Mouse (Mus musculus): ENCODE measurements around the gene Wdr25. TPM values are rescaled to one million over a fixed set of nuclear protein-coding genes. Genes with fewer than 3 reads are reported as not detected.
A peak's percentile ranks its signal among the peaks of the same experiment; 100 is the strongest.
"Not testable (repeated sequence)": the region's sequence is repeated elsewhere in the genome, so short reads cannot be mapped to it uniquely, and the experiment has no call there.

Gene Wdr25
- 8.7 and 12.4 TPM in 2 replicates for total RNA-seq (2012; rRNA removed)
- total RNA-seq (2014; rRNA removed), result 8.3 and 11.0 TPM in 2 replicates
- 10.8 and 17.8 TPM in 2 replicates for polyA plus RNA-seq (2012; ENCODE audit: insufficient read length, low read depth)

DNA sequence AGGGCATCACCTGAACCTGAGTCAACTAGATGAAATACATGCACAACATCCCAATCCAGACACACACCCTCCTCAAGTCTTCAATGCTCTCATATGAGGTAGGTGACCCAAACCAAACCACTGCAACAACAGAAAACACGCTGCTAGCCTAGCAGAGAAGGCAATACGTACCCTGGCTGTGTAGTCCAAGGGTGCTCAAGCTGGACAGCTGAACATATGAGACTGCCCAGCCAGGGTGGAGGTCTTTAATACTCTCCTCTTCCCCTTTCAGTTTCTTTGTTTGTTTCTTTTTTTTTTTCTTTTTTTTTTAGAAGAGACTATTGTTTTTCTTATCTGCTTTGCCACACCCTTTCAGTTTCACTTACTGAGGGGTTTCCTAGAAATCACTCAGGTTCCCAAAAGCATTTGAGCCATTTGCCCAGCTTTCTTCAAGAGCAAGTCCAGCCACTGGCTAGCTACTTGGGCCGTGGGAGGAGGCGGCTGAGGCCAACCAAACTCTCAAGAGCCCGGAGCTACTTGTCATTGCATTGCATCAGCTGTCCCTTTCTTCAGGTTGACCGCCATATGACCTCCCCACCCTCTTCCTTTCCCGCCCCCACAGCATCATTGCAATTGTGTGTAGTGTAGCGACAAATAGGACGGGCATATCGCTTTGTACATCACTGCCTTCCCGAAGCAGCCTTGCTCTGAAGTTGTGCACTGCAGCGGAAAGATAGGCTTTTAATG lies at the start of gene Wdr25:
TSS of gene Wdr25 (plus strand) at position 643 of the 726 bp plus-strand sequence.
- H3K9me3 ChIP-seq (replicated peaks; ENCODE audit: low read length), result no peaks in the 10 kb centered on the region
- no peaks in the 10 kb centered on the region for H3K27me3 ChIP-seq (replicated peaks)
- H3K36me3 ChIP-seq (replicated peaks in 1 of 2; ENCODE audit: control insufficient read depth in 1 of 2, insufficient read depth in 1 of 2, low read length in 1 of 2), result peaks cover 30 to 54% of the 10 kb centered on the region in 2 experiments
- in situ Hi-C loops (cut with MboI; ENCODE audit: low pct_ligation_motif_present, low pct_unique_long_range_greater_than_20kb, low sequenced_read_pairs), result loop anchor here (10.0 kb wide), 2 partner anchors 128 to 1482 kb away; no protein-coding TSS in a partner anchor
- H3K4me2 ChIP-seq (ENCODE audit: insufficient read depth, low read depth, poor library complexity, severe bottlenecking), result peak within 1 kb of the TSS; percentile 91
- dilution Hi-C loops (cut with MboI; ENCODE audit: extremely low pct_ligation_motif_present, extremely low pct_unique_long_range_greater_than_20kb, low sequenced_read_pairs), result no loop called here
- TF ChIP-seq MXI1 (IDR thresholded peaks at IDR 0.05; ENCODE audit: low read depth, low read length) (no peak), MYC (IDR thresholded peaks at IDR 0.05; ENCODE audit: low read depth, low read length) (no peak), ZNF384 (IDR thresholded peaks at IDR 0.05; ENCODE audit: low read depth, low read length) (peak; percentile 47; the same call in 1 of the 2 replicates), NRF1 (IDR thresholded peaks at IDR 0.05; ENCODE audit: low read depth, low read length) (no peak), RAD21 (IDR thresholded peaks at IDR 0.05; ENCODE audit: low read depth, low read length) (no peak), SMC3 (IDR thresholded peaks at IDR 0.05; ENCODE audit: low read depth, low read length) (no peak), ETS1 (conservative IDR thresholded peaks at IDR 0.05; ENCODE audit: low read depth, low read length) (no peak)
- H3K9ac ChIP-seq (ENCODE audit: insufficient read depth, low read depth), result peak within 1 kb of the TSS; percentile 86
- peaks cover 35% of the 10 kb centered on the region for H3K79me2 ChIP-seq (replicated peaks; ENCODE audit: control insufficient read depth, extremely low read depth, insufficient read depth, poor library complexity, severe bottlenecking)
- DNase-seq (ENCODE audit: extremely low read depth), result peak; percentile 46
- H3K4me3 ChIP-seq (replicated peaks in 1 of 3; ENCODE audit: low read depth in 2 of 3, low read length in 2 of 3, poor library complexity in 1 of 3), result peak within 1 kb of the TSS; percentile 92 to 99 (median 93)
- H3K27ac ChIP-seq (ENCODE audit: insufficient read depth, low read depth), result peak within 1 kb of the TSS; percentile 80
- H3K4me1 ChIP-seq (ENCODE audit: control insufficient read depth in 1 of 2, insufficient read depth in 2 of 2), result peaks cover 3 to 26% of the 10 kb centered on the region in 2 experiments; a peak in 3 of 4 replicates

DNA sequence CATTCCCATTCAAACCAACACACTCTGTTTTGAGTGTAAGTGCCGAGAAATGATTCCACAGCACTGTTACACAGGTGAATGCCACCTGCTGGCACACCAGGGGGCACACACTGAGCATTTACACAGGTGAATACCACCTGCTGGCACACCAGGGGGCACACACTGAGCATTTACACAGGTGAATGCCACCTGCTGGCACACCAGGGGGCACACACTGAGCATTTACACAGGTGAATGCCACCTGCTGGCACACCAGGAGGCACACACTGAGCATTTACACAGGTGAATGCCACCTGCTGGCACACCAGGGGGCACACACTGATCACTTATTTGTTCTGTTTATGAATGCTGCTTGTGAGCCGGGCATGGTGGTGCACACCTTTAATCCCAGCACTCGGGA lies 45.4 kb upstream of the Wdr25 start:
- DNase-seq (ENCODE audit: extremely low read depth); H3K9ac ChIP-seq (ENCODE audit: insufficient read depth, low read depth); H3K79me2 ChIP-seq (replicated peaks; ENCODE audit: control insufficient read depth, extremely low read depth, insufficient read depth, poor library complexity, severe bottlenecking); H3K4me2 ChIP-seq (ENCODE audit: insufficient read depth, low read depth, poor library complexity, severe bottlenecking); H3K4me1 ChIP-seq (ENCODE audit: control insufficient read depth in 1 of 2, insufficient read depth in 2 of 2); H3K4me3 ChIP-seq (replicated peaks in 1 of 3; ENCODE audit: low read depth in 2 of 3, low read length in 2 of 3, poor library complexity in 1 of 3); H3K27me3 ChIP-seq (replicated peaks); dilution Hi-C loops (cut with MboI; ENCODE audit: extremely low pct_ligation_motif_present, extremely low pct_unique_long_range_greater_than_20kb, low sequenced_read_pairs); H3K9me3 ChIP-seq (replicated peaks; ENCODE audit: low read length); in situ Hi-C loops (cut with MboI; ENCODE audit: low pct_ligation_motif_present, low pct_unique_long_range_greater_than_20kb, low sequenced_read_pairs); H3K27ac ChIP-seq (ENCODE audit: insufficient read depth, low read depth): not testable (repeated sequence)
- TF ChIP-seq CTCF (conservative IDR thresholded peaks at IDR 0.05 in 1 of 2, IDR thresholded peaks at IDR 0.05 in 1 of 2; ENCODE audit: low read depth in 2 of 2, low read length in 2 of 2), result peak in 1 of 2 experiments; percentile 34; a peak in 2 of 4 replicates
- H3K36me3 ChIP-seq (replicated peaks in 1 of 2; ENCODE audit: control insufficient read depth in 1 of 2, insufficient read depth in 1 of 2, low read length in 1 of 2), result peaks cover 7 to 27% of the 10 kb centered on the region in 2 experiments

DNA sequence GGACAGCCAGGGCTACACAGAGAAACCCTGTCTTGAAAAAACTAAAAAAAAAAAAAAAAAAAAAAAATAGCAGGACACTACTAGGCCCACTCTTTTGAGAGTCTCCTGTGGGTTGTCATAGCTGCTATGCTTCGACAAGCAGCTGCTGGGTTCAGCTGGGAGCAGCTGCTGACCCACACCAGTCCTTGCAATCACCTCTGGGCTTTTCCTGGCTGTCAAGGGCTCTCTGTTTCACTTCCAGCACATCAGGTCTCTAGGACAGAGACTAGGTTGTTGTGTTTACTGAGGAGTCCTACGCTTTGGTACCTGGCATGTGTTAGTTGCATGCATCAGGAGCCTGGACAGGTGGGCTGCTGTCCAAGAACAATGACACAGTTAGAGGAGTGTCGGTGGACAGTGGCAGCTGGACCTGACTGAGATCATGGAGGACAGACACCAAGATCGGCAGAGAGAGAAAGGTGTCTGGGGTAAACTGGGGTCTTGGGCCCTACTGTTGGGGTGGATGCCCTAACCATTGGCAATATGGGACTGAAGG lies 43.9 kb upstream of the Wdr25 start:
- Histone ChIP-seq H3K27ac (ENCODE audit: insufficient read depth, low read depth) (no peak overlapping the region), H3K9ac (ENCODE audit: insufficient read depth, low read depth) (no peak overlapping the region), H3K4me1 (ENCODE audit: control insufficient read depth in 1 of 2, insufficient read depth in 2 of 2) (no peaks in the 10 kb centered on the region), H3K4me2 (ENCODE audit: insufficient read depth, low read depth, poor library complexity, severe bottlenecking) (no peak overlapping the region), H3K9me3 (replicated peaks; ENCODE audit: low read length) (no peaks in the 10 kb centered on the region), H3K36me3 (replicated peaks in 1 of 2; ENCODE audit: control insufficient read depth in 1 of 2, insufficient read depth in 1 of 2, low read length in 1 of 2) (peaks cover 0 to 24% of the 10 kb centered on the region in 2 experiments), H3K4me3 (replicated peaks in 1 of 3; ENCODE audit: low read depth in 2 of 3, low read length in 2 of 3, poor library complexity in 1 of 3) (no peak overlapping the region), H3K79me2 (replicated peaks; ENCODE audit: control insufficient read depth, extremely low read depth, insufficient read depth, poor library complexity, severe bottlenecking) (no peaks in the 10 kb centered on the region), H3K27me3 (replicated peaks) (no peaks in the 10 kb centered on the region)
- no peak for TF ChIP-seq SIN3A (IDR thresholded peaks at IDR 0.05; ENCODE audit: low read length)
- no peak for TF ChIP-seq GABPA (IDR thresholded peaks at IDR 0.05; ENCODE audit: insufficient replicate concordance, low read depth, low read length)
- no peak for TF ChIP-seq IRF4 (IDR thresholded peaks at IDR 0.05; ENCODE audit: low read depth, low read length)
- TF ChIP-seq ETS1 (conservative IDR thresholded peaks at IDR 0.05; ENCODE audit: low read depth, low read length), result no peak
- in situ Hi-C loops (cut with MboI; ENCODE audit: low pct_ligation_motif_present, low pct_unique_long_range_greater_than_20kb, low sequenced_read_pairs) (no loop called here), dilution Hi-C loops (cut with MboI; ENCODE audit: extremely low pct_ligation_motif_present, extremely low pct_unique_long_range_greater_than_20kb, low sequenced_read_pairs) (no loop called here)
- DNase-seq (ENCODE audit: extremely low read depth), result no peak
